Mouse (Mus musculus): Measurements from ENCODE around the gene Ubald1.

- TF ChIP-seq GATA1 (IDR thresholded peaks at IDR 0.05; ENCODE audit: borderline replicate concordance, low read length) (no peak), FLI1 (IDR thresholded peaks at IDR 0.05; ENCODE audit: low read length) (no peak)
Observed at GRCm38 (mm10) chr16:4904878-4905277, 24.8 kb upstream of the Ubald1 start.
